Mouse (Mus musculus) ES-Bruce4 (cell line): ENCODE measurements around the gene Acvr2b. TPM values are rescaled to one million over a fixed set of nuclear protein-coding genes. Genes with fewer than 3 reads are reported as not detected.
A peak's percentile ranks its signal among the peaks of the same experiment; 100 is the strongest.

Source experiments
- H3K27ac ChIP-seq: 2 replicates; pipeline ENCODE4 v1.5.1; 2012; ENCODE audit warnings: low read length, inconsistent platforms; ENCODE audit not compliant: insufficient read depth
- H3K27me3 ChIP-seq: 2 replicates; pipeline ENCODE4 v1.6.1; 2012; ENCODE audit warnings: mild to moderate bottlenecking, low read length, inconsistent platforms; ENCODE audit not compliant: control insufficient read depth, poor library complexity, insufficient read depth, severe bottlenecking
- H3K36me3 ChIP-seq: 2 replicates; pipeline ENCODE4 v1.6.1; 2012; ENCODE audit warnings: inconsistent platforms, mild to moderate bottlenecking, low read length, moderate library complexity; ENCODE audit not compliant: control insufficient read depth, poor library complexity, insufficient read depth, severe bottlenecking
- H3K4me1 ChIP-seq: one replicate; pipeline ENCODE4 v1.8.1; 2011; ENCODE audit warnings: low read length; ENCODE audit not compliant: control insufficient read depth, insufficient read depth
- H3K4me3 ChIP-seq: 2 replicates; pipeline ENCODE4 v1.5.1; 2011; ENCODE audit warnings: low read depth, mild to moderate bottlenecking, low read length
- H3K9ac ChIP-seq: 2 replicates; pipeline ENCODE4 v1.6.1; 2012; ENCODE audit warnings: low read depth, mild to moderate bottlenecking, inconsistent platforms; ENCODE audit not compliant: poor library complexity, severe bottlenecking
- H3K9me3 ChIP-seq: replicated peaks from 2 replicates; pipeline ENCODE4 v1.6.1; 2012; ENCODE audit warnings: mild to moderate bottlenecking, low read length, inconsistent platforms; ENCODE audit not compliant: control insufficient read depth, poor library complexity, insufficient read depth, severe bottlenecking
- CTCF ChIP-seq: IDR thresholded peaks from one replicate; pipeline ENCODE4 v1.8.1; 2011; ENCODE audit warnings: low read depth, low read length
- EP300 ChIP-seq: IDR thresholded peaks from 2 replicates; pipeline ENCODE4 v1.6.1; 2011; ENCODE audit warnings: low read depth, low read length; ENCODE audit not compliant: insufficient read depth
- POLR2A ChIP-seq: IDR thresholded peaks from one replicate; pipeline ENCODE4 v1.8.1; 2011; ENCODE audit warnings: low read length; ENCODE audit not compliant: insufficient read depth
- polyA plus RNA-seq: library from polyadenylated mRNA; stranded (reverse); fragments of >200 nt; gene quantifications from 2 replicates; pipeline ENCODE4 v1.2.4, GENCODE M21; 2011; ENCODE audit warnings: low read depth; ENCODE audit not compliant: missing spikeins, insufficient read depth, insufficient read length

Acvr2b gene
- polyA plus RNA-seq, 1 experiment = 52.1 TPM

DNA sequence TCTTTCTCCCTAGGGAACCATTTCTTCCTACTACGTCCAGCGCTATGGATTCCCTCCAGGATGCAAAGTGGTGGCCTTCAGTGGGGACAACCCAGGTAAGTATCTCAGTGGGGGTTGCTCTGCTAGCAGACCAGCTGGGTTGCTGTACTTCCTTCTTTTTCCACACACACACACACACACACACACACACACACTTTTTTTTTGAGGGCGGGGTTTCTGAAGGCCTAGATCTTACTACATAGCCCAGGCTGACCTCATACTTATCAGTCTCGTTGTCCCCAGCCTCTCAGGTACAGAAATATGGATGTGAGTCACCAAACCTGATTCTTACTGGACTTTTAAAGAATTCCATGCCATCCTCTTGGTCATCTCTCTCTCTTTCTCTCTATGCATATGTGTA lies 23.7 kb upstream of the Acvr2b start:
- Histone ChIP-seq H3K27me3 (no peaks in the 10 kb centered on the region), H3K4me1 (peaks cover 6% of the 10 kb centered on the region), H3K36me3 (peaks cover 3% of the 10 kb centered on the region), H3K27ac (no peak overlapping the region), H3K4me3 (no peak overlapping the region), H3K9me3 (no peaks in the 10 kb centered on the region), H3K9ac (no peak overlapping the region)
- TF ChIP-seq CTCF (no peak), EP300 (no peak), POLR2A (no peak)

GRCm38 (mm10) chr9:119382603-119383002 lies 19.3 kb upstream of the Acvr2b start:
- H3K4me3 ChIP-seq = no peak overlapping the region
- no peaks in the 10 kb centered on the region; the same call in 1 of the 2 replicates for H3K9me3 ChIP-seq
- no peaks in the 10 kb centered on the region for H3K27me3 ChIP-seq
- H3K4me1 ChIP-seq = no peaks in the 10 kb centered on the region
- no peak overlapping the region for H3K9ac ChIP-seq
- no peak overlapping the region for H3K27ac ChIP-seq
- peaks cover 3% of the 10 kb centered on the region for H3K36me3 ChIP-seq
- TF ChIP-seq EP300 = no peak
- no peak for TF ChIP-seq POLR2A
- TF ChIP-seq CTCF = no peak

DNA sequence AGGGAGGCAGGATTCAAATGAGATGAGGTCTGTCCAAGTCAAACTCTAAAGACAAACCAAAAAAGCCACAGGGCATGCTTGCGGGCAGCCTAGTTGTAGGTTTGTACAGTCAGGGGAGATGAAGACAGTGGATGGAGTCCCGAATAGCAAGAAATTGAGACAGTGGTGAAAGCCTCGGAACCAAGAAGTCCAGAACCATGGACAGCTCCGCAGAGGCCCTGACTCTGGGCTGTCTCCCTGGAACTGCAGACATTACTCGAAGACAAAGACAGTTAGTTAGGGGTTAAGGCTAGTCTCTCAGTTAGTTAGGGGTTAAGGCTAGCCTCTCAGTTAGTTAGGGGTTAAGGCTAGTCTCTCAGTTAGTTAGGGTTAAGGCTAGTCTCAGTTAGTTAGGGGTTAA lies 13.0 kb upstream of the Acvr2b start:
- no peak for TF ChIP-seq CTCF
- no peak for TF ChIP-seq POLR2A
- TF ChIP-seq EP300 = no peak
- H3K4me3 ChIP-seq = no peak overlapping the region
- no peaks in the 10 kb centered on the region for H3K27me3 ChIP-seq
- H3K4me1 ChIP-seq = peaks cover 3% of the 10 kb centered on the region
- H3K36me3 ChIP-seq = no peaks in the 10 kb centered on the region
- H3K9ac ChIP-seq = no peak overlapping the region
- H3K27ac ChIP-seq = no peak overlapping the region
- H3K9me3 ChIP-seq = no peaks in the 10 kb centered on the region; the same call in 1 of the 2 replicates

DNA sequence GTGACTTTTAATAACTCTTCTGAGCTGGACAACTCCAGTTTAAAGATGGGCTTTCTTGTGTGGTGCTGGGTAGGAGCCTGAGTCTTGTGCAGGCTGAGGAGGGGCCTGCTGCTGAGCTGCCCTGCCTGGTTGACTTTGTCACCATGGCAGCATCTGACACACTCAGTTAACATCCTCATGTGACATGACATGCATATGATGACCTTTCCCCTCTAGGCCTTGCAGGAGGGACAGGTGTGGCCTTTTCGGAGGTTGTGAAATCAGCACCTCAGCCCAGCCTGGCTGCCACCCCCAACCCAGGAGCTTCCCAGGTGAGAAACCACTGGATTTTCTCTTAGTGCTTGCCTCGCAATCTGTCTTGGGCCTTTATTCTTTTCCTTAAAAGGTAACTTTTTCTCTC lies 11.7 kb upstream of the Acvr2b start:
- Histone ChIP-seq H3K4me1 (peaks cover 3% of the 10 kb centered on the region), H3K27ac (no peak overlapping the region), H3K36me3 (no peaks in the 10 kb centered on the region), H3K9ac (no peak overlapping the region), H3K9me3 (no peaks in the 10 kb centered on the region), H3K4me3 (no peak overlapping the region), H3K27me3 (no peaks in the 10 kb centered on the region)
- no peak for TF ChIP-seq POLR2A
- TF ChIP-seq EP300 = no peak
- TF ChIP-seq CTCF = no peak

GRCm38 (mm10) chr9:119394808-119395207 lies 7.1 kb upstream of the Acvr2b start:
- no peaks in the 10 kb centered on the region for H3K9me3 ChIP-seq
- H3K36me3 ChIP-seq = no peaks in the 10 kb centered on the region
- H3K27me3 ChIP-seq = no peaks in the 10 kb centered on the region
- peaks cover 2% of the 10 kb centered on the region for H3K4me1 ChIP-seq
- no peak overlapping the region for H3K4me3 ChIP-seq
- TF ChIP-seq CTCF = no peak
- no peak for TF ChIP-seq EP300
- TF ChIP-seq POLR2A = no peak
- no peak overlapping the region for H3K9ac ChIP-seq
- no peak overlapping the region for H3K27ac ChIP-seq

DNA sequence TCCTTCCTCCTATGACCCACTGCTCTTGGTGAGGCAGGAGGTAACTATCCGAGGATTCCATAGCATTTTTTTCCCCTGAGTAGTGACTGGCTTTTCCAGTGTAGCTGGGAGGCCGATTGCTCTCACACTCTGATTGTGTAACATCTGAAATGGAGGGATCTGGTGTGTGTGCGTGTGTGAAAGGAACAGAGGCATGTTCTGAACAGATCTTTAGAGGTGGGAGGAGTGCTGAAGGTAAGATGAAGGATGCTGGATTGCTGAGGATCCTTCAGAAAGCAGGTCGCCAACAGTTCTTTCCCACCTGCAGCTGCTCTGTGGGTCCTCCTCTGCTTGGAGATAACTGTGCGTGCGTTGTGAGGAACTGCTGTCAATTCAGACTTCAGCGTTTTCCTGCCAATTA lies 567 bp upstream of the Acvr2b start:
- Histone ChIP-seq H3K4me3 (peak overlapping the region; percentile 74), H3K27ac (no peak overlapping the region), H3K27me3 (no peaks in the 10 kb centered on the region), H3K4me1 (peaks cover 4% of the 10 kb centered on the region), H3K9ac (peak overlapping the region; percentile 61), H3K9me3 (no peaks in the 10 kb centered on the region), H3K36me3 (no peaks in the 10 kb centered on the region)
- no peak for TF ChIP-seq POLR2A
- no peak for TF ChIP-seq CTCF
- no peak for TF ChIP-seq EP300
